Mouse (Mus musculus) liver, adult (tissue): Measurements from ENCODE around the gene Gm49510.

Source experiments
- GATA4 ChIP-seq: IDR thresholded peaks from 2 replicates; pipeline ENCODE4 v1.6.1; 2014; ENCODE audit warnings: mild to moderate bottlenecking, low read length; ENCODE audit not compliant: insufficient replicate concordance

The Gm49510 gene

DNA sequence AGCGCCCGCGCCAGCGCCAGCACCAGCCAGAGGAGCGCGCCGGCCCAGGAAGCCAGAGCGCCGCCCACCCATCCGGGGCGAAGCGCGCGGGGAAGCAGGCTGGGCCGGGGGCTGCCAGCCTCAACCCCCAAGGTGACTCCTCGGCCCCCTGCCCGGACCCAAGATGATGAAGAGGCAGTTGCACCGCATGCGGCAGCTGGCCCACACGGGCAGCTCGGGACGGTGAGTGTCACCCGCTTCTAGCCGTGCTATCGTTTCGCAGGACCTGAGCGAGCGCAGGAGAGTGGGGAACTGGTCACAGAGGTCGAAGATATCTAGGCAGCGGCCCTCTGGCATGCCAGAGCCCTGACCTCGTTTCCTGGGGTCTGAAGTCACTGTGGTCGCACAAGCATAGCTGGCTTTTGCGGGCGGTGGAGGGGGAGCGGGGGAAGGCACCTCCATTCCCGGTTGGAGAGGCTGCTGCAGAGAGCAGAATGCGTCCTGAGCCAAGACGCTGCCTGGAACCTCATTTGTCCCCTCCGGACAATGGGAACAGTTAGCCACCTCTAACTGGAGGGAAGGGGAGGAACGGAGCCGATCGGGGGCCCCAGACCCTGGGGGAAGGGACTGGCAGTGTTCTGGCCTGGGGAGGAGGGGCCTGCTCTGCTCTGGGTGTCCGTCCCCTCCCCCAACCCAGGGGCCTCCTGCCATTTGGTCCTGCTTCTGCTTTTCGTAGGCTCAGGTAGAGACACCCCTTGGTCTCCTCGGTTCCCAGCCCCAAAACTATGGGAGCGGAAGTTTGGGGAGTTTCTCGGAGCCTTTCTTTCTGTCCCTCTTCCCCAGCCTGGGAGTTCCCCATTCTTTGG is 495 bp downstream of the Gm49510 start, which contains the start of gene Sh3bp1:
Gene Sh3bp1, plus strand, starts transcription at position 29 of the 845 bp plus-strand sequence.
- no peak for TF ChIP-seq GATA4

- TF ChIP-seq GATA4, result no peak
Measured at GRCm38 (mm10) chr15:78900585-78901421, 1.3 kb downstream of the Gm49510 start.

GRCm38 (mm10) chr15:78901422-78901789 is 1.9 kb downstream of the Gm49510 start:
- TF ChIP-seq GATA4, result no peak

- TF ChIP-seq GATA4, result no peak
Measured at GRCm38 (mm10) chr15:78903243-78903642, 3.8 kb downstream of the Gm49510 start.

DNA sequence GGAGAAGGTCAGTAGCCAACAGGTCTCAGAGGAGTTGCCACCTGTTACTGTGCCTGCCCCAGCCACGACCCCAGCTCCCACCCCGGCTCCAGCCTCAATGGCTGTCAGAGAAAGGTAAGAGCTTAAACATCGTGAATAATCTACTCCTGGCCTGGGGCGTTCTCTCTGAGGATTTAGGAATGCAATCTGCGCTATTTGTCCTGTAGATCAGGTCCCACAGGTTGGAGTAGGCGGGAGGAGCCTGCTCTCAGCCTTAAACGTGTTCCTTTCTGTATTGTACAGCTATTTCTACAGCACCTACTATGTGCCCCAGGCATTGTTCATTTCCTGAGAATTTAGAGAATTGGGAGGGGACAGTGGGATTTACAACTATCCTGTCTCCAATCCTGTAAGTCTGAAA is 8.9 kb downstream of the Gm49510 start:
- no peak for TF ChIP-seq GATA4

GRCm38 (mm10) chr15:78908982-78909381 is 9.5 kb downstream of the Gm49510 start:
- TF ChIP-seq GATA4, result no peak

- no peak for TF ChIP-seq GATA4
Measured at GRCm38 (mm10) chr15:78912040-78912439, 12.6 kb downstream of the Gm49510 start.

- no peak for TF ChIP-seq GATA4
Measured at GRCm38 (mm10) chr15:78913632-78914090, 14.2 kb downstream of the Gm49510 start, which contains the start of gene Pdxp. Pdxp (plus strand) TSS chr15:78913919.

DNA sequence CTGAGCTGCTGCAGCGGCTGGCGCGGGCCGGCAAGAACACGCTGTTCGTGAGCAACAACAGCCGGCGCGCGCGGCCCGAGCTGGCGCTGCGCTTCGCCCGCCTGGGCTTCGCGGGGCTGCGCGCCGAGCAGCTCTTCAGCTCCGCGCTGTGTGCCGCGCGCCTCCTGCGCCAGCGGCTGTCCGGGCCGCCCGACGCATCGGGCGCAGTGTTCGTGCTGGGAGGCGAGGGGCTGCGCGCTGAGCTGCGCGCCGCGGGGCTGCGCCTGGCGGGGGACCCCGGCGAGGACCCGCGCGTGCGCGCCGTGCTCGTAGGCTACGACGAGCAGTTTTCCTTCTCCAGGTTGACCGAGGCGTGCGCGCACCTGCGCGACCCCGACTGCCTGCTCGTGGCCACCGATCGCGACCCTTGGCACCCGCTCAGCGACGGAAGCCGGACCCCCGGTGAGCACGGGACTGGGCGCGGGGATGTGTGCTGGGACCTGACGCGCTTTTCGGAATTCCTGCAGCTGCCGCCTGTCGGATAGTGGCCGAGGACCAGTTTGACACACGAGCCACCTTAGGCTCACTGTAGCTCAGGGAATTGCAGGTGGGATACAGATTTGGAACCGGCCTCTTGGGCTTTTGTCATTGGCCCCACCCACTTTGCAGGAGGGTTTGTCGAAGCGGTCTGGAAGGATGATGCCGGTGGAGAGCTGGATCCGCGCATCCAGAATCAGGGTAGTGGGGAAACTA is 14.8 kb downstream of the Gm49510 start:
- no peak for TF ChIP-seq GATA4

DNA sequence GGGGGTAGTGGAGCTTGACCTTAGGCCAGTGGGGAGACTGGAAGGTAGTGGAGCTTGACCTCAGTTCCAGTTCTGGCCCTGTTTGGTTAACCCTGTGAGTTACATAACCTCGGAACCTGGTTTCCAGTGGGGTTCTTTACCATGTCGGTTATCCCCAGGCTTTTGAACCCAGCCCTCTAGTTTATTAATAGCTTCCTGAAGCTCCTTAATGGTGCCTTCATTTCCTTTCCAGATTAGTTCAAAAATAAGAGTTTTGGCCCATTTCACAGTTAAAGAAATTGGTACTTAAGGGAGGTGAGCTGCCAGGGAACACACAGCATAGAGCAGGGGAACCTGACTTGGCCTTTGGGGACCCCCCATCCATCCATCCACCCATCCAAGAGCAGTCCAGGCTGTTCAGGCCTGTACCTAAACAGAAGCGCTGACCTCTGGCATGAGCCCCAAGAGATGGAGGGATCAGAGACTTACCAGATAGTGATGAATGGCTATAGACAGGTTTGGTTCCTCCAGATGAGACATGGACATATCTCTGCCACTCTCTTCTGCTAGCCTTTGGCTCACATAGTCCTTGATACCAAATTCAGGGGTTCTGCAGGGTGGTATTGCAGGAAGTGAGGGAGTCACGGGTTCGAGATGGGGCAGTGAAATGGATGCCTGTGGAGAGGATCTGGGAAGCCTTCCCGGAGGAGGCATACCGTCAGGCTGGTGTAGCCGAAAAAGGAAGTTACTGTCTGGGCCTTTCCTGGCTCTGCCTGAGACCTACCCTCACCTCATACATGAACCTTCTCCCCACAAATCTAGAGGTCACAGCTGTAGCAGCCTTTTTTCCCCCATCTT is 15.6 kb downstream of the Gm49510 start:
- TF ChIP-seq GATA4, result no peak

DNA sequence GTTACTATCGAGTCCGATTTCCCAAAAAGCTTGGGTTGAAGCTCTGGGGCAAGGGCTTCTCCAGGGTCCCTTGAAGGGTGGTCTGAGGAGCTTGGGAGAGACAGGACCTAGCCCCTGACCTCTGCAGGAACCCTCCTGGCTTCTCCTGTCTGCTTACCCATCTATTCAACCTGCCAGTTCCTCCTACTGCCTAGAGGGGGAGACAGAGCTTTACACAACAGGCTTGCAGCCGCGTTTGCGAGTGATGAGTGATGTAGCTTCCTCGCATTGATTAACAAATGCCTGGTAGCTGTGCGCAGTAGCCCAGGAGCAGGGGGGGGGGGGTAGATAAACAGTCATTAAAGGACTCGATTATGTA is 16.2 kb downstream of the Gm49510 start:
- no peak for TF ChIP-seq GATA4

GRCm38 (mm10) chr15:78916052-78916826 is 16.8 kb downstream of the Gm49510 start:
- no peak for TF ChIP-seq GATA4

DNA sequence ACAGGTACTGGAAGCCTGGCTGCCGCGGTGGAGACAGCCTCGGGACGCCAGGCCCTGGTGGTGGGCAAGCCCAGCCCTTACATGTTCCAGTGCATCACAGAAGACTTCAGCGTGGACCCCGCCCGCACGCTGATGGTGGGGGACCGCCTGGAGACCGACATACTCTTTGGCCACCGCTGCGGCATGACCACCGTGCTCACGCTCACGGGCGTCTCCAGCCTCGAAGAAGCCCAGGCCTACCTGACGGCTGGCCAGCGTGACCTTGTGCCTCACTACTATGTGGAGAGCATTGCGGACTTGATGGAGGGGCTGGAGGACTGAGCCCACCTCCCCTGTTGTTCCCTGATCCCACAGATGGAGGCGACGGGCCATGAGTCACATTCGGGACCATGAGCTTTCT is 18.7 kb downstream of the Gm49510 start:
- no peak for TF ChIP-seq GATA4

GRCm38 (mm10) chr15:78919914-78920313 is 20.4 kb downstream of the Gm49510 start:
- TF ChIP-seq GATA4, result no peak

DNA sequence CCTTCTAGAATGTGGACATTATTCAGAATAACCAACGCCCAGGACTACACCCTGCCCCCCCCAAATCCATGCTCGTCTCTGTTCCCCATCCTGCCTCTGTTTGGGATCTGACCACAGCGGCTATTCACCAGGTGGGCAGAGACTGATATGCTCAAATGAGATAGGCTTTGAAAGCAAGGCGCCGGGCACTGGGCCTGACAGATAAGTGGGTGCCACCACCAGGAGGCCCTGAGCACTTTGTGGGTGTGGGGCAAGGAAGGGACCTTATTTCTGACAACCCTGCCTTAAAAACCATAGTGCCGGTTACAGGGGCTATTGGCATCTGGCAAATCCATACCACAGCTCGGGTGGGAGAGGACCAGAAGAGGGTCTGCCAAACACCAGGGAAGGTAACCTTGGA is 23.2 kb downstream of the Gm49510 start:
- no peak for TF ChIP-seq GATA4
